ENCODE assay signal across 23 mouse cellular contexts in genomic region chr9:65233243-65233985, GRCm38 (mm10). TPM values are rescaled to one million over a fixed set of nuclear protein-coding genes. Genes with fewer than 3 reads are reported as not detected.
DNase-seq lines count a peak whose midpoint lies in the region; ATAC-seq and TF ChIP-seq lines count a peak whose summit lies in the region.
"Had no signal": no experiment of that assay in that cellular context is flagged by ENCODE, and none has a peak within 500 bp of the region (broad histone marks: within the 10 kb centered on the region; RNA-seq: fewer than 3 reads in every experiment).

No protein-coding gene starts in this region.

- H3K36me3 ChIP-seq in liver, adult 2 months (ENCODE audit: control insufficient read depth, insufficient read depth, low read length): peaks cover 28% of the 10 kb centered on the region
- H3K36me3 ChIP-seq in thymus, adult 2 months (ENCODE audit: control insufficient read depth, insufficient read depth, low read length): no peaks in the 10 kb centered on the region
- peaks cover 63% of the 10 kb centered on the region for H3K36me3 ChIP-seq in liver, embryonic 15.5 days (replicated peaks)
- H3K36me3 ChIP-seq: forebrain, embryonic 15.5 days had no signal

- H3K79me2 ChIP-seq in liver, adult 2 months (ENCODE audit: control insufficient read depth, insufficient read depth, low read length): no peaks in the 10 kb centered on the region

- H3K9me3 ChIP-seq in liver, embryonic 15.5 days (replicated peaks): no peaks in the 10 kb centered on the region
- H3K9me3 ChIP-seq: embryonic facial prominence, embryonic 12.5 days; forebrain, embryonic 15.5 days; heart, embryonic 10.5 days; heart, embryonic 15.5 days; hindbrain, embryonic 13.5 days had no signal

- H3K27ac ChIP-seq in liver, adult 2 months (replicated peaks; ENCODE audit: insufficient read depth, low read depth, low read length): peak overlapping the region; percentile 95
- H3K27ac ChIP-seq in thymus, adult 2 months (ENCODE audit: control insufficient read depth, insufficient read depth, low read length): peak overlapping the region; percentile 76
- peak overlapping the region; percentile 71 for H3K27ac ChIP-seq in liver, embryonic 15.5 days (replicated peaks)
- H3K27ac ChIP-seq: embryonic facial prominence, embryonic 12.5 days; forebrain, embryonic 15.5 days; heart, embryonic 10.5 days; heart, embryonic 15.5 days; hindbrain, embryonic 13.5 days; hindbrain, postnatal 0 days had no signal

- WGBS in liver, adult 2 months: 23% methylated on average over 9 of the region's 9 CpGs
- WGBS in thymus, adult 2 months: 97% methylated on average over 9 of the region's 9 CpGs
- WGBS in liver, embryonic 15.5 days (ENCODE audit: insufficient replicate concordance): 74% methylated on average over 9 of the region's 9 CpGs

- H3K9ac ChIP-seq in liver, adult 2 months (ENCODE audit: low read depth, low read length): peak overlapping the region; percentile 20
- no peak overlapping the region for H3K9ac ChIP-seq in liver, embryonic 15.5 days
- H3K9ac ChIP-seq: embryonic facial prominence, embryonic 12.5 days; forebrain, embryonic 15.5 days; heart, embryonic 15.5 days; hindbrain, embryonic 13.5 days had no signal

- TF ChIP-seq CTCF in liver, adult 2 months (IDR thresholded peaks at IDR 0.05; ENCODE audit: low read depth, low read length): no peak
- TF ChIP-seq CTCF in thymus, adult 2 months (IDR thresholded peaks at IDR 0.05; ENCODE audit: borderline replicate concordance, control insufficient read depth, extremely low read depth, insufficient read depth, low read length, poor library complexity): no peak

- no peak for TF ChIP-seq POLR2A in liver, adult 2 months (IDR thresholded peaks at IDR 0.05; ENCODE audit: extremely low read depth, insufficient read depth, low read length)
- TF ChIP-seq POLR2A in thymus, adult 2 months (IDR thresholded peaks at IDR 0.05; ENCODE audit: control insufficient read depth, extremely low read depth, insufficient read depth, low read length, poor library complexity): no peak

- peak; percentile 37; the same call in 1 of the 2 replicates for ATAC-seq in liver, embryonic 15.5 days (ENCODE audit: insufficient read depth)
- ATAC-seq: forebrain, embryonic 15.5 days; hindbrain, postnatal 0 days had no signal

- peaks cover 28% of the 10 kb centered on the region for H3K4me1 ChIP-seq in liver, adult 2 months (ENCODE audit: control insufficient read depth, insufficient read depth, low read length)
- peaks cover 31% of the 10 kb centered on the region for H3K4me1 ChIP-seq in thymus, adult 2 months (replicated peaks; ENCODE audit: control insufficient read depth, insufficient read depth, low read length)
- peaks cover 6% of the 10 kb centered on the region for H3K4me1 ChIP-seq in liver, embryonic 15.5 days (replicated peaks)
- H3K4me1 ChIP-seq: heart, embryonic 15.5 days had no signal

- H3K4me3 ChIP-seq in liver, adult 2 months (ENCODE audit: insufficient read depth, low read depth, low read length): no peak overlapping the region
- H3K4me3 ChIP-seq in thymus, adult 2 months (ENCODE audit: control insufficient read depth, insufficient read depth, low read length): no peak overlapping the region
- no peak overlapping the region for H3K4me3 ChIP-seq in liver, embryonic 15.5 days (replicated peaks)
- H3K4me3 ChIP-seq: embryonic facial prominence, embryonic 12.5 days; forebrain, embryonic 15.5 days; heart, embryonic 10.5 days; heart, embryonic 15.5 days; hindbrain, embryonic 13.5 days had no signal

- H3K27me3 ChIP-seq in liver, adult 2 months (ENCODE audit: control insufficient read depth, insufficient read depth, low read length): no peaks in the 10 kb centered on the region
- H3K27me3 ChIP-seq in thymus, adult 2 months (ENCODE audit: control insufficient read depth, insufficient read depth, low read length): no peaks in the 10 kb centered on the region
- H3K27me3 ChIP-seq in liver, embryonic 15.5 days: no peaks in the 10 kb centered on the region
- H3K27me3 ChIP-seq: embryonic facial prominence, embryonic 12.5 days; forebrain, embryonic 15.5 days; heart, embryonic 15.5 days; hindbrain, embryonic 13.5 days had no signal

- peak; percentile 99 for DNase-seq in liver, adult 2 months (ENCODE audit: extremely low read depth, low read depth, low spot score)
- no peak for DNase-seq in liver
- no peak for DNase-seq in thymus, adult 2 months
- DNase-seq in thymus, postnatal 36 days: no peak
- DNase-seq in cerebellum, adult 11-12 months: no peak
- DNase-seq in cerebellum, adult 8-10 months: no peak
- DNase-seq: adrenal gland, adult 2 months; adrenal gland, postnatal 36 days; B cell, adult 2 months; cerebellum, adult 9-10 months; cerebellum, postnatal 25 days; gastrocnemius, postnatal 36 days; heart, adult 18-20 months; heart, postnatal 14 days had no signal

- H3K4me2 ChIP-seq in liver, embryonic 15.5 days: no peak overlapping the region
- H3K4me2 ChIP-seq: embryonic facial prominence, embryonic 12.5 days; forebrain, embryonic 15.5 days; heart, embryonic 15.5 days; hindbrain, embryonic 13.5 days had no signal

RNA-seq across cellular contexts. Expression of gene Cilp, which starts 31.6 kb away (rescaled TPM):
- total RNA-seq in liver, adult 2 months (2014; rRNA removed): 0.18 and 0.20 TPM in 2 replicates
- polyA plus RNA-seq in liver, adult 2 months (2012; rRNA removed): 0.12 and 0.15 TPM in 2 replicates
- 1.8 and 2.0 TPM in 2 replicates for polyA plus RNA-seq in thymus, adult 2 months (2012; rRNA removed)
- polyA plus RNA-seq in liver, embryonic 15.5 days (2015; fragmentation: Nextera tagmentation; extraction: Ambion mirVana): 0.15 and 0.17 TPM in 2 replicates
- total RNA-seq: hematopoietic stem cell, adult 5-6 weeks; MEL had no signal
- polyA plus RNA-seq: heart, embryonic 10.5 days had no signal

RNA-seq across cellular contexts. Expression of gene Parp16, which starts 38.3 kb away (rescaled TPM):
- total RNA-seq in liver, adult 2 months (2014; rRNA removed): 11.3 and 12.6 TPM in 2 replicates
- 11.4 and 13.6 TPM in 2 replicates for polyA plus RNA-seq in liver, adult 2 months (2012; rRNA removed)
- 9.3 and 17.1 TPM in 2 replicates for polyA plus RNA-seq in thymus, adult 2 months (2012; rRNA removed)
- polyA plus RNA-seq in liver, embryonic 15.5 days (2015; fragmentation: Nextera tagmentation; extraction: Ambion mirVana): 9.5 and 10.2 TPM in 2 replicates
